Mouse (Mus musculus): ENCODE data around the gene Mbd4.

Gene Mbd4

GRCm38 (mm10) chr6:115808488-115809231 is 44.5 kb downstream of the Mbd4 start, which contains the start of gene Rpl32:
Gene Rpl32, minus strand, starts transcription at chr6:115808747.
- DNase-seq: peak; percentile 84

- DNase-seq: no peak
Observed at GRCm38 (mm10) chr6:115808196-115808487, 45.0 kb downstream of the Mbd4 start.

GRCm38 (mm10) chr6:115807464-115808195 is 45.5 kb downstream of the Mbd4 start:
- no peak for DNase-seq

- DNase-seq: no peak
Observed at GRCm38 (mm10) chr6:115804432-115805192, 48.6 kb downstream of the Mbd4 start.

GRCm38 (mm10) chr6:115803541-115804382 is 49.4 kb downstream of the Mbd4 start:
- DNase-seq: peak; percentile 66

- DNase-seq: no peak
Observed at GRCm38 (mm10) chr6:115801811-115802210, 51.4 kb downstream of the Mbd4 start.

- DNase-seq: no peak
Observed at GRCm38 (mm10) chr6:115792691-115793215, 60.4 kb downstream of the Mbd4 start.

GRCm38 (mm10) chr6:115791842-115792686 is 61.1 kb downstream of the Mbd4 start:
- peak; percentile 82 for DNase-seq

GRCm38 (mm10) chr6:115791016-115791415 is 62.2 kb downstream of the Mbd4 start:
- peak; percentile 49 for DNase-seq

Measured in cerebellum, adult 11-12 months (tissue).